ENCODE assay signal across 8 mouse cellular contexts in the genomic region with DNA sequence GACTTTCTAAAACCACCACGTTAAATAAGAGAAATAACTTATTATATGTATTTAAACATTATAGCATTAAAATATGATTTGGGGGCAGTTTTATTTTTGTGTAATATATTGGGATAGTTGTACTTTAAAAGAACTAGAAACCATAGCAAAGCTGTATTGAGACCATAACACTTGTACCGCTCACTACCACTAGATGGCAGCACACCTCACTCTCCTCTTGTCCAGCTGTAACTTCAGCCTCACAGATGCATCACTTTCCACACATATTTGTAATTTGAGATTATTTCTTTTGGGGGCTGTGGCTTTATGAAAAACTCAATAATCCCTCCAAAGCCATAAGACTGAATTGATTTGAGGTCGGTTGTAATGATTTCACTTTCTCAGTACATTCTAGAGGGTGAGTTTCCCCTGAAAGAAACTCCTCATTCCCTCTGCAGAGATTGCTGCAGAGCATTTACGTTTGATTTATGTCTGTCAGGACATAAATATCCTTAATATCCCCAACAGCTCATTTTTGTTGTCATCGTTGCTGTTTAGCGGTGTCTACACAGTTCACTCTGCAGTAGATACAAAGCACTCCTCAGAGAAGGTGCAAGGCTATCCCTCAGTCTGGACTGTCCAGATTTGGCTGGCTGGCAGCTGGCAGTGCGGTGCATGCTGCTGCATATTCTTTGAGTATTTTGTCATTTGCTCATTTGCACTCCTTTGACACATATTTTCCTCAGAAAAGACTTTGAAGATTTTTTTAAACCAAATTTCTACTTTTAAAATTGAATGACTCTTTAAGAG.
A peak's percentile ranks its signal among the peaks of the same experiment; 100 is the strongest.
DNase-seq lines count a peak whose midpoint lies in the region; ATAC-seq lines count a peak whose summit lies in the region.

No protein-coding gene starts in this region.

- no peaks in the 10 kb centered on the region for H3K9me3 ChIP-seq in intestine, embryonic 14.5 days (ENCODE audit: control insufficient read depth, low read length)
- no peaks in the 10 kb centered on the region for H3K9me3 ChIP-seq in intestine, embryonic 16.5 days (ENCODE audit: control insufficient read depth, low read length)
- H3K9me3 ChIP-seq in hindbrain, embryonic 16.5 days (ENCODE audit: control insufficient read depth, low read length): no peaks in the 10 kb centered on the region

- peak; percentile 81 for DNase-seq in intestine, embryonic 14.5 days (ENCODE audit: low spot score)
- peak; percentile 25 for DNase-seq in c-Kit-negative CD71-positive TER-119-positive erythroid progenitor cells, embryonic 14.5 days (ENCODE audit: low read depth, low spot score)
- peak; percentile 30 to 90 for DNase-seq in layer of hippocampus, postnatal 25 days (ENCODE audit: extremely low spot score in 1 of 2, low spot score in 1 of 2)
- DNase-seq in right cerebral cortex, postnatal 14 days: peak; percentile 80

- no peak for ATAC-seq in intestine, embryonic 14.5 days (replicated peaks; ENCODE audit: low FRiP score, low TSS enrichment, low read depth)
- ATAC-seq in intestine, embryonic 16.5 days: no peak
- ATAC-seq in erythroid progenitor cell, adult 5-6 weeks (replicated peaks; ENCODE audit: low FRiP score, poor library complexity, severe bottlenecking): peak; percentile 59; the same call in 1 of the 2 replicates
- ATAC-seq in hindbrain, embryonic 16.5 days: peak; percentile 85
- peak; percentile 81 for ATAC-seq in megakaryocyte progenitor cell, adult 5-6 weeks (replicated peaks; ENCODE audit: poor library complexity)

- no peak overlapping the region for H3K27ac ChIP-seq in intestine, embryonic 14.5 days (ENCODE audit: low read depth)
- no peak overlapping the region for H3K27ac ChIP-seq in intestine, embryonic 16.5 days (ENCODE audit: low read length)
- H3K27ac ChIP-seq in hindbrain, embryonic 16.5 days (ENCODE audit: low read depth, low read length): no peak overlapping the region

- no peak overlapping the region for H3K4me3 ChIP-seq in intestine, embryonic 14.5 days (ENCODE audit: low read depth, low read length)
- no peak overlapping the region for H3K4me3 ChIP-seq in intestine, embryonic 16.5 days (ENCODE audit: low read length)
- H3K4me3 ChIP-seq in hindbrain, embryonic 16.5 days (ENCODE audit: low read length): no peak overlapping the region

- no peaks in the 10 kb centered on the region for H3K27me3 ChIP-seq in intestine, embryonic 14.5 days (replicated peaks; ENCODE audit: control insufficient read depth, insufficient read depth, low read length)
- no peaks in the 10 kb centered on the region for H3K27me3 ChIP-seq in intestine, embryonic 16.5 days (replicated peaks; ENCODE audit: control insufficient read depth, insufficient read depth, low read length)
- no peaks in the 10 kb centered on the region for H3K27me3 ChIP-seq in hindbrain, embryonic 16.5 days (replicated peaks; ENCODE audit: control insufficient read depth, insufficient read depth, low read length)

- no peaks in the 10 kb centered on the region for H3K4me1 ChIP-seq in intestine, embryonic 14.5 days (replicated peaks; ENCODE audit: control insufficient read depth, insufficient read depth, low read length)
- no peaks in the 10 kb centered on the region for H3K4me1 ChIP-seq in intestine, embryonic 16.5 days (ENCODE audit: control insufficient read depth, insufficient read depth, low read length)
- no peaks in the 10 kb centered on the region for H3K4me1 ChIP-seq in hindbrain, embryonic 16.5 days (ENCODE audit: control insufficient read depth, insufficient read depth, low read depth, low read length)

- H3K9ac ChIP-seq in intestine, embryonic 14.5 days (ENCODE audit: low read length): no peak overlapping the region
- no peak overlapping the region for H3K9ac ChIP-seq in intestine, embryonic 16.5 days (ENCODE audit: low read depth, low read length)
- no peak overlapping the region for H3K9ac ChIP-seq in hindbrain, embryonic 16.5 days (ENCODE audit: low read depth, low read length)

- 35% methylated on average over 7 of the region's 7 CpGs for WGBS in intestine, embryonic 14.5 days
- 35% methylated on average over 7 of the region's 7 CpGs for WGBS in intestine, embryonic 16.5 days
- WGBS in hindbrain, embryonic 16.5 days: 39% methylated on average over 7 of the region's 7 CpGs

- H3K36me3 ChIP-seq in intestine, embryonic 14.5 days (ENCODE audit: control insufficient read depth, insufficient read depth, low read length): no peaks in the 10 kb centered on the region
- H3K36me3 ChIP-seq in intestine, embryonic 16.5 days (ENCODE audit: control insufficient read depth, insufficient read depth, low read length): no peaks in the 10 kb centered on the region
- H3K36me3 ChIP-seq in hindbrain, embryonic 16.5 days (ENCODE audit: control insufficient read depth, insufficient read depth, low read length): no peaks in the 10 kb centered on the region

- H3K4me2 ChIP-seq in intestine, embryonic 14.5 days (ENCODE audit: low read length): no peak overlapping the region
- H3K4me2 ChIP-seq in intestine, embryonic 16.5 days (ENCODE audit: low read depth, low read length): no peak overlapping the region
- no peak overlapping the region for H3K4me2 ChIP-seq in hindbrain, embryonic 16.5 days (ENCODE audit: low read length)

Comparison
In these comparisons a context has a peak if more than half of its experiments do, and no peak if none do; other contexts are left out.
1. ATAC-seq: peak in erythroid progenitor cell, adult 5-6 weeks (single experiment), hindbrain, embryonic 16.5 days (single experiment) and megakaryocyte progenitor cell, adult 5-6 weeks (single experiment); none in intestine, embryonic 14.5 days (single experiment) and intestine, embryonic 16.5 days (single experiment).
2. DNase-seq: peak in every context shown above with its lines; median percentile 81 in intestine, embryonic 14.5 days; 80 in right cerebral cortex, postnatal 14 days; 60 in layer of hippocampus, postnatal 25 days; 25 in c-Kit-negative CD71-positive TER-119-positive erythroid progenitor cells, embryonic 14.5 days.